ENCODE assay signal across 8 mouse cellular contexts in the genomic region with DNA sequence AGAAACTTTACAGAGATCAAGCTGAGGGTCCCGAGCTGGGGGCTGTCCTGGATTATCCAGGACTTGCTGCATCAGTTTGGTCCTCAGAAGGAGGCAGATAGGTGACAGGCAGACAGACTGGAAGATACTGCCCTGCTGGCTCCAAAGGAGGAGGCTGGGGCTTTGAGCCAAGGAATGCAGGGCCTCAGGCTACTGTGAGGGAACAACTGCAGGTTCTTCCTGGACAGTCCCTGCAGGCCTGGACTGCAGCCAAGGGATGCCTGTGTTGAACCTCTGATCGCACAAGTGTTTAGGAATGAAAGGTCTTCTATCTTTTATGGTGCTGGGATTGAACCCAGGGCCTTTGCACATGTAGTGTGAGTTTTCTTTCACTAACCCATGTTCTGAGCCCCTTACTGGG. TPM values are rescaled to one million over a fixed set of nuclear protein-coding genes. Genes with fewer than 3 reads are reported as not detected.
DNase-seq lines count a peak whose midpoint lies in the region; ATAC-seq and TF ChIP-seq lines count a peak whose summit lies in the region.

No protein-coding gene starts in this region.

- 17% methylated on average over 2 of the region's 2 CpGs for WGBS in heart, embryonic 11.5 days (ENCODE audit: insufficient replicate concordance)

- peaks cover 9 to 54% of the 10 kb centered on the region in 2 experiments for H3K4me1 ChIP-seq in ES-E14 (ENCODE audit: control insufficient read depth in 2 of 2, insufficient read depth in 2 of 2, low read length in 2 of 2, poor library complexity in 1 of 2)
- H3K4me1 ChIP-seq in heart, embryonic 11.5 days (ENCODE audit: control insufficient read depth, insufficient read depth, low read length), result peaks cover 25% of the 10 kb centered on the region

- no peak overlapping the region for H3K9ac ChIP-seq in ES-E14 (ENCODE audit: insufficient read depth, low read depth, low read length, poor library complexity, severe bottlenecking)
- no peak overlapping the region for H3K9ac ChIP-seq in heart, embryonic 11.5 days (ENCODE audit: low read depth, low read length)

- H3K36me3 ChIP-seq in ES-E14 (ENCODE audit: control insufficient read depth, insufficient read depth, low read length, poor library complexity, severe bottlenecking), result no peaks in the 10 kb centered on the region
- H3K36me3 ChIP-seq in heart, embryonic 11.5 days (ENCODE audit: control insufficient read depth, insufficient read depth, low read length), result no peaks in the 10 kb centered on the region

- peak overlapping the region; percentile 45; the same call in 1 of the 2 replicates for H3K27ac ChIP-seq in ES-E14 (ENCODE audit: insufficient read depth, low read depth, low read length, poor library complexity, severe bottlenecking)
- H3K27ac ChIP-seq in heart, embryonic 11.5 days (ENCODE audit: low read depth, low read length), result peak overlapping the region; percentile 38

- ATAC-seq in heart, embryonic 11.5 days (replicated peaks; ENCODE audit: insufficient number of reproducible peaks, low FRiP score, low TSS enrichment), result no peak

- no peak overlapping the region for H3K4me2 ChIP-seq in heart, embryonic 11.5 days

- no peak overlapping the region for H3K4me3 ChIP-seq in ES-E14 (ENCODE audit: insufficient read depth in 1 of 2, low read depth in 1 of 2, low read length in 2 of 2, poor library complexity in 1 of 2, severe bottlenecking in 1 of 2)
- H3K4me3 ChIP-seq in heart, embryonic 11.5 days (ENCODE audit: low read depth, low read length), result no peak overlapping the region

- peak; percentile 95 for DNase-seq in heart, adult 11 months
- DNase-seq in heart, adult 8-10 months (ENCODE audit: low spot score), result no peak
- no peak for DNase-seq in ES-E14 (ENCODE audit: low read depth, low spot score)
- DNase-seq in kidney, postnatal 4 days, result peak; percentile 61 to 76
- no peak for DNase-seq in thymus, postnatal 36 days
- no peak for DNase-seq in right cerebral cortex, postnatal 4 days
- DNase-seq in left cerebral cortex, postnatal 4 days, result no peak

- no peaks in the 10 kb centered on the region for H3K9me3 ChIP-seq in ES-E14 (ENCODE audit: control insufficient read depth, insufficient read depth, low read depth, low read length)
- H3K9me3 ChIP-seq in heart, embryonic 11.5 days (replicated peaks; ENCODE audit: control insufficient read depth, low read length), result no peaks in the 10 kb centered on the region

- intact Hi-C loops in left cerebral cortex, postnatal 4 days (cut with DNase I), result no loop called here

- no peaks in the 10 kb centered on the region for H3K27me3 ChIP-seq in heart, embryonic 11.5 days (ENCODE audit: control insufficient read depth, insufficient read depth, low read length)

- in situ Hi-C loops in ES-E14 (cut with MboI; ENCODE audit: low sequenced_read_pairs in 2 of 2, unreplicated experiment in 2 of 2), result no loop called here

TF ChIP-seq in ES-E14, 5 proteins besides CTCF, POLR2A, EP300 and RAD21:
- TF ChIP-seq ZNF384 (IDR thresholded peaks at IDR 0.05; ENCODE audit: low read depth, low read length) (no peak), CHD2 (IDR thresholded peaks at IDR 0.05; ENCODE audit: low read depth, low read length) (no peak), ZC3H11A (IDR thresholded peaks at IDR 0.05; ENCODE audit: borderline replicate concordance, low read depth, low read length) (no peak), MAFK (IDR thresholded peaks at IDR 0.05; ENCODE audit: insufficient read depth, low read depth, low read length) (no peak), HCFC1 (IDR thresholded peaks at IDR 0.05; ENCODE audit: borderline replicate concordance, insufficient read depth, low read length) (no peak)

RNA-seq across cellular contexts. Expression of a gene that starts 17.9 kb away (rescaled TPM):
- 10 to 100 TPM in 2 of 4 experiments, 1 to 10 TPM in 2; 5.0 to 18.1 (median 12.0) TPM for total RNA-seq in heart, adult 8-10 months (2022)
- total RNA-seq in ES-E14 (2012; rRNA removed), result 26.4 and 36.0 TPM in 2 replicates
- polyA plus RNA-seq in heart, embryonic 11.5 days (2014; fragmentation: Nextera tagmentation; extraction: Ambion mirVana), result 21.3 and 25.6 TPM in 2 replicates
- total RNA-seq in left cerebral cortex, postnatal 4 days (2021), result 1 to 10 TPM; 5.3 to 6.2 TPM

RNA-seq across cellular contexts. Expression of a gene that starts 29.8 kb away (rescaled TPM):
- 1 to 10 TPM; 3.5 to 6.3 (median 4.8) TPM for total RNA-seq in heart, adult 8-10 months (2022)
- 66.5 and 88.2 TPM in 2 replicates for total RNA-seq in ES-E14 (2012; rRNA removed)
- 7.9 and 11.6 TPM in 2 replicates for polyA plus RNA-seq in heart, embryonic 11.5 days (2014; fragmentation: Nextera tagmentation; extraction: Ambion mirVana)
- total RNA-seq in left cerebral cortex, postnatal 4 days (2021), result 10 to 100 TPM; 28.5 to 35.7 TPM

RNA-seq across cellular contexts. Expression of a gene that starts 47.0 kb away (rescaled TPM):
- 100 to 1,000 TPM; 117 to 135 (median 123) TPM for total RNA-seq in heart, adult 8-10 months (2022)
- 219 and 244 TPM in 2 replicates for total RNA-seq in ES-E14 (2012; rRNA removed)
- 300 and 340 TPM in 2 replicates for polyA plus RNA-seq in heart, embryonic 11.5 days (2014; fragmentation: Nextera tagmentation; extraction: Ambion mirVana)
- total RNA-seq in left cerebral cortex, postnatal 4 days (2021), result 100 to 1,000 TPM; 147 TPM

Comparison
In these comparisons a context has a peak if more than half of its experiments do, and no peak if none do; other contexts are left out.
1. DNase-seq: peak in heart, adult 11 months (single experiment) and kidney, postnatal 4 days (2 of 2); none in heart, adult 8-10 months (single experiment), ES-E14 (single experiment), thymus, postnatal 36 days (0 of 2), right cerebral cortex, postnatal 4 days (single experiment) and left cerebral cortex, postnatal 4 days (single experiment).